Mouse (Mus musculus) heart, embryonic 14.5 days (tissue): ENCODE measurements around the gene Slain2. TPM values are rescaled to one million over a fixed set of nuclear protein-coding genes. Genes with fewer than 3 reads are reported as not detected.
"Not testable (repeated sequence)": the region's sequence is repeated elsewhere in the genome, so short reads cannot be mapped to it uniquely, and the experiment has no call there.

ENCODE experiments used
- ATAC-seq: fragments of 200-750 bp; cut with Nextera tagmentation; 2 replicates; pipeline ENCODE4 v1.8.0; 2017; ENCODE audit warnings: low read depth, moderate TSS enrichment; ENCODE audit not compliant: insufficient number of reproducible peaks, insufficient read depth, low FRiP score
- H3K27ac ChIP-seq, 2 experiments: fragments of 200-500 bp in 1 of 2; fragments of 300-500 bp in 1 of 2; sonication (generic) in 1 of 2; replicated peaks in 1 of 2; 2 replicates each; pipeline ENCODE4 v1.5.1; 2012 to 2014; ENCODE audit warnings: low read depth in 2 of 2, low read length in 2 of 2, control low read depth in 1 of 2, mild to moderate bottlenecking in 1 of 2, mixed read lengths in 1 of 2; ENCODE audit not compliant: control insufficient read depth in 1 of 2, insufficient read depth in 1 of 2
- H3K27me3 ChIP-seq: fragments of 300-500 bp; sonication (generic); 2 replicates; pipeline ENCODE4 v1.6.1; 2014; ENCODE audit warnings: mild to moderate bottlenecking, low read length, control low read depth; ENCODE audit not compliant: control insufficient read depth, insufficient read depth
- H3K36me3 ChIP-seq: fragments of 300-500 bp; sonication (generic); 2 replicates; pipeline ENCODE4 v1.6.1; 2014; ENCODE audit warnings: mild to moderate bottlenecking, control low read depth, low read length, mixed read lengths; ENCODE audit not compliant: control insufficient read depth, insufficient read depth
- H3K4me1 ChIP-seq, 2 experiments: fragments of 200-500 bp in 1 of 2; fragments of 300-500 bp in 1 of 2; sonication (generic) in 1 of 2; 2 replicates each; pipeline ENCODE4 v1.6.1; 2012 to 2014; ENCODE audit warnings: low read length in 2 of 2, control low read depth in 1 of 2, mixed read lengths in 1 of 2; ENCODE audit not compliant: control insufficient read depth in 2 of 2, insufficient read depth in 2 of 2
- H3K4me2 ChIP-seq: fragments of 300-500 bp; sonication (generic); 2 replicates; pipeline ENCODE4 v1.6.1; 2014; ENCODE audit warnings: mild to moderate bottlenecking, low read length
- H3K4me3 ChIP-seq, 2 experiments: fragments of 200-500 bp in 1 of 2; fragments of 300-500 bp in 1 of 2; sonication (generic) in 1 of 2; 2 replicates each; pipeline ENCODE4 v1.5.1; 2012 to 2014; ENCODE audit warnings: low read length in 2 of 2, mild to moderate bottlenecking in 2 of 2, control low read depth in 1 of 2, low read depth in 1 of 2, moderate library complexity in 1 of 2; ENCODE audit not compliant: control insufficient read depth in 1 of 2, insufficient read depth in 1 of 2
- H3K9ac ChIP-seq: fragments of 300-500 bp; sonication (generic); 2 replicates; pipeline ENCODE4 v1.6.1; 2014; ENCODE audit warnings: mild to moderate bottlenecking, low read length
- H3K9me3 ChIP-seq: fragments of 300-500 bp; sonication (generic); 2 replicates; pipeline ENCODE4 v1.6.1; 2016; ENCODE audit warnings: low read length, control low read depth; ENCODE audit not compliant: control insufficient read depth
- WGBS: fragments of 180-500 bp; shearing (Covaris S2); extraction: QIAGEN DNeasy Blood & Tissue Kit; methylation state at CpG from one replicate; pipeline ENCODE4 v1.1.7; 2014; 5-methylcytosine and 5-hydroxymethylcytosine counted together
- polyA plus RNA-seq: library from polyadenylated mRNA; unstranded; fragments of >200 nt; fragmentation: Nextera tagmentation; extraction: Ambion mirVana; gene quantifications from 2 replicates; pipeline ENCODE4 v1.2.1, GENCODE M21; 2014

The Slain2 gene
- polyA plus RNA-seq, 1 experiment from 2014 or later: 35.6 TPM

- Histone ChIP-seq H3K9ac (no peak overlapping the region), H3K36me3 (no peaks in the 10 kb centered on the region), H3K9me3 (no peaks in the 10 kb centered on the region), H3K27ac (no peak overlapping the region), H3K4me2 (no peak overlapping the region), H3K4me1 (peaks cover 0 to 51% of the 10 kb centered on the region in 2 experiments; a peak in 3 of 4 replicates), H3K4me3 (no peak overlapping the region), H3K27me3 (no peaks in the 10 kb centered on the region)
- no peak for ATAC-seq
Observed at GRCm38 (mm10) chr5:72927074-72927473, 13.0 kb downstream of the Slain2 start.

- H3K9me3 ChIP-seq: no peaks in the 10 kb centered on the region
- no peaks in the 10 kb centered on the region for H3K27me3 ChIP-seq
- H3K4me2 ChIP-seq: no peak overlapping the region
- H3K36me3 ChIP-seq: no peaks in the 10 kb centered on the region
- no peak for ATAC-seq
- H3K4me3 ChIP-seq: no peak overlapping the region
- H3K4me1 ChIP-seq: 0 out of 4 replicates have a peak, but pooled peaks cover 0 to 6% of the 10 kb centered on the region in 2 experiments
- WGBS: 90% methylated on average over 17 of the region's 17 CpGs
- H3K9ac ChIP-seq: no peak overlapping the region
- no peak overlapping the region for H3K27ac ChIP-seq
Observed at GRCm38 (mm10) chr5:72933026-72933675, 19.0 kb downstream of the Slain2 start.

GRCm38 (mm10) chr5:72938421-72938820 lies 24.3 kb downstream of the Slain2 start:
- not testable (repeated sequence) for H3K27ac ChIP-seq, H3K4me3 ChIP-seq, H3K4me1 ChIP-seq, H3K27me3 ChIP-seq, H3K9me3 ChIP-seq, H3K4me2 ChIP-seq, ATAC-seq, H3K9ac ChIP-seq
- WGBS: 85% methylated on average over 3 of the region's 3 CpGs
- peaks cover 13% of the 10 kb centered on the region; the same call in 1 of the 2 replicates for H3K36me3 ChIP-seq

- WGBS: 97% methylated on average over 2 of the region's 2 CpGs
- Histone ChIP-seq H3K4me1 (no peaks in the 10 kb centered on the region), H3K4me3 (no peak overlapping the region), H3K27ac (no peak overlapping the region), H3K27me3 (no peaks in the 10 kb centered on the region), H3K36me3 (peaks cover 16% of the 10 kb centered on the region), H3K4me2 (no peak overlapping the region), H3K9ac (no peak overlapping the region), H3K9me3 (no peaks in the 10 kb centered on the region)
- ATAC-seq: no peak
Observed at GRCm38 (mm10) chr5:72939311-72939710, 25.2 kb downstream of the Slain2 start.

- Histone ChIP-seq H3K4me2 (no peak overlapping the region), H3K4me1 (no peaks in the 10 kb centered on the region), H3K27me3 (no peaks in the 10 kb centered on the region), H3K36me3 (peaks cover 25% of the 10 kb centered on the region), H3K9ac (no peak overlapping the region), H3K9me3 (no peaks in the 10 kb centered on the region), H3K4me3 (no peak overlapping the region), H3K27ac (no peak overlapping the region)
- WGBS: 90% methylated on average over 5 of the region's 5 CpGs
- no peak for ATAC-seq
Observed at GRCm38 (mm10) chr5:72940906-72941432, 26.9 kb downstream of the Slain2 start.

GRCm38 (mm10) chr5:72948136-72948535 lies 34.0 kb downstream of the Slain2 start:
- Histone ChIP-seq H3K27me3 (no peaks in the 10 kb centered on the region), H3K36me3 (peaks cover 41% of the 10 kb centered on the region), H3K4me3 (no peak overlapping the region), H3K9me3 (no peaks in the 10 kb centered on the region), H3K9ac (no peak overlapping the region), H3K27ac (no peak overlapping the region), H3K4me2 (no peak overlapping the region), H3K4me1 (no peaks in the 10 kb centered on the region)
- WGBS: 91% methylated on average over 1 of the region's 1 CpGs
- ATAC-seq: no peak

GRCm38 (mm10) chr5:72950252-72950651 lies 36.1 kb downstream of the Slain2 start:
- Histone ChIP-seq H3K9me3 (no peaks in the 10 kb centered on the region), H3K9ac (no peak overlapping the region), H3K4me1 (no peaks in the 10 kb centered on the region), H3K27ac (no peak overlapping the region), H3K27me3 (no peaks in the 10 kb centered on the region), H3K4me2 (no peak overlapping the region), H3K4me3 (no peak overlapping the region), H3K36me3 (peaks cover 38% of the 10 kb centered on the region)
- WGBS: 85% methylated on average over 2 of the region's 2 CpGs
- no peak for ATAC-seq
